Mouse (Mus musculus) liver, postnatal 0 days (tissue): Measurements from ENCODE around the gene Shisa5. TPM values are rescaled to one million over a fixed set of nuclear protein-coding genes. Genes with fewer than 3 reads are reported as not detected.
A peak's percentile ranks its signal among the peaks of the same experiment; 100 is the strongest.

Experiments used
- ATAC-seq: fragments of 200-750 bp; cut with Nextera tagmentation; 2 replicates; pipeline ENCODE4 v1.8.0; 2017; ENCODE audit warnings: mild to moderate bottlenecking, moderate library complexity
- DNase-seq: peaks from one replicate; pipeline ENCODE4 v3.0.0-alpha.2; 2016
- H3K27ac ChIP-seq: fragments of 300-500 bp; sonication (generic); 2 replicates; pipeline ENCODE4 v1.5.1; 2014; ENCODE audit warnings: antibody characterized with exemption, moderate library complexity, mild to moderate bottlenecking, low read depth
- H3K27me3 ChIP-seq: fragments of 300-500 bp; sonication (generic); 2 replicates; pipeline ENCODE4 v1.6.1; 2014; ENCODE audit warnings: low read length, control low read depth, mixed read lengths; ENCODE audit not compliant: insufficient read depth
- H3K36me3 ChIP-seq: fragments of 300-500 bp; sonication (generic); replicated peaks from 2 replicates; pipeline ENCODE4 v1.6.1; 2014; ENCODE audit warnings: mild to moderate bottlenecking, control low read depth, low read length, moderate library complexity, mixed read lengths; ENCODE audit not compliant: insufficient read depth
- H3K4me1 ChIP-seq: fragments of 300-500 bp; sonication (generic); 2 replicates; pipeline ENCODE4 v1.6.1; 2014; ENCODE audit warnings: antibody characterized with exemption, mild to moderate bottlenecking, control low read depth; ENCODE audit not compliant: insufficient read depth
- H3K4me2 ChIP-seq: fragments of 300-500 bp; sonication (generic); 2 replicates; pipeline ENCODE4 v1.6.1; 2014; ENCODE audit warnings: low read depth, mild to moderate bottlenecking, low read length, moderate library complexity, mixed read lengths
- H3K4me3 ChIP-seq: fragments of 300-500 bp; sonication (generic); 2 replicates; pipeline ENCODE4 v1.5.1; 2014; ENCODE audit warnings: low read depth, low read length
- H3K9ac ChIP-seq: fragments of 300-500 bp; sonication (generic); replicated peaks from 2 replicates; pipeline ENCODE4 v1.6.1; 2014; ENCODE audit warnings: mild to moderate bottlenecking, moderate library complexity
- H3K9me3 ChIP-seq: fragments of 300-500 bp; sonication (generic); 2 replicates; pipeline ENCODE4 v1.6.1; 2016; ENCODE audit warnings: mild to moderate bottlenecking, control low read depth, low read length, mixed read lengths
- CTCF ChIP-seq: sonication (generic); IDR thresholded peaks from 2 replicates; pipeline ENCODE4 v1.5.1; 2016; ENCODE audit warnings: antibody characterized with exemption, low read depth
- EP300 ChIP-seq: IDR thresholded peaks from 2 replicates; pipeline ENCODE4 v1.6.1; 2016; ENCODE audit warnings: antibody characterized with exemption, low read depth, mild to moderate bottlenecking
- WGBS: fragments of 180-500 bp; shearing (Covaris S2); extraction: QIAGEN DNeasy Blood & Tissue Kit; methylation state at CpG from one replicate; pipeline ENCODE4 v1.1.7; 2014; ENCODE audit not compliant: insufficient replicate concordance; 5-methylcytosine and 5-hydroxymethylcytosine counted together
- polyA plus RNA-seq: library from polyadenylated mRNA; unstranded; fragments of >200 nt; fragmentation: Nextera tagmentation; extraction: Ambion mirVana; gene quantifications from 2 replicates; pipeline ENCODE4 v1.2.1, GENCODE M21; 2015

Shisa5 gene
- polyA plus RNA-seq, 1 experiment from 2014 or later: 35.0 TPM

GRCm38 (mm10) chr9:109016973-109017604 lies 21.3 kb upstream of the Shisa5 start:
- 14% methylated on average over 11 of the region's 11 CpGs for WGBS
- Histone ChIP-seq H3K27me3 (no peaks in the 10 kb centered on the region), H3K9me3 (no peaks in the 10 kb centered on the region), H3K4me2 (0 out of 2 replicates have a peak overlapping the region, but pooled peaks have one; percentile 24), H3K27ac (no peak overlapping the region), H3K9ac (no peak overlapping the region), H3K36me3 (no peaks in the 10 kb centered on the region; the same call in 1 of the 2 replicates), H3K4me3 (no peak overlapping the region), H3K4me1 (no peaks in the 10 kb centered on the region)
- DNase-seq: no peak
- peak; percentile 72 for ATAC-seq
- TF ChIP-seq CTCF: no peak
- TF ChIP-seq EP300: no peak

DNA sequence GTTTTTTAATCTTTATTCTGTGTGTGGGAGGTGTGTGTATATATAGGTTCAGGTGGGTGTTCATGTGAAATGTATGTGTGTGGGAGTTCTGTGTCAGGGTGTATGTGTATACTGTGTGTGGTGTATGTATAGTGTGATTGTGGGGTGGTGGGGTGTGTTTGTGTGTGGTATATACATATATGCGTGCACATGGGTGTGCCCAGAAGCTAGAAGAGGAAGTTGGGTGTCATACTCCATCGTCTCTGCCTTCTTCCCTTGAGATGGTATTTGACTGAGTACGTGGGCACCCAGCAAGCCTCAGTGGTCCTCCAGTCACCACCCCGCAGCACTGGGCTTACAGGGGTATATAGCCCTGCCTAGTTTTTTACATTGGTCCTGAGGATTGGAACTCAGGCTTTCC lies 16.9 kb upstream of the Shisa5 start:
- H3K36me3 ChIP-seq: no peaks in the 10 kb centered on the region
- WGBS: 45% methylated on average over 4 of the region's 4 CpGs
- H3K4me1 ChIP-seq: no peaks in the 10 kb centered on the region
- ATAC-seq (no peak), DNase-seq (no peak)
- H3K9me3 ChIP-seq: no peaks in the 10 kb centered on the region
- H3K27ac ChIP-seq: 0 out of 2 replicates have a peak overlapping the region, but pooled peaks have one; percentile 34
- H3K27me3 ChIP-seq: no peaks in the 10 kb centered on the region
- no peak for TF ChIP-seq EP300
- TF ChIP-seq CTCF: no peak
- H3K4me2 ChIP-seq: no peak overlapping the region
- no peak overlapping the region for H3K9ac ChIP-seq
- no peak overlapping the region for H3K4me3 ChIP-seq

GRCm38 (mm10) chr9:109022866-109023685 lies 15.3 kb upstream of the Shisa5 start:
- DNase-seq (no peak), ATAC-seq (peak; percentile 44; the same call in 1 of the 2 replicates)
- H3K9me3 ChIP-seq: no peaks in the 10 kb centered on the region
- H3K27ac ChIP-seq: peak overlapping the region; percentile 34
- no peak for TF ChIP-seq CTCF
- no peak for TF ChIP-seq EP300
- H3K9ac ChIP-seq: no peak overlapping the region
- H3K36me3 ChIP-seq: no peaks in the 10 kb centered on the region
- no peaks in the 10 kb centered on the region for H3K27me3 ChIP-seq
- H3K4me2 ChIP-seq: no peak overlapping the region
- WGBS: 57% methylated on average over 17 of the region's 17 CpGs
- no peak overlapping the region for H3K4me3 ChIP-seq
- no peaks in the 10 kb centered on the region for H3K4me1 ChIP-seq

DNA sequence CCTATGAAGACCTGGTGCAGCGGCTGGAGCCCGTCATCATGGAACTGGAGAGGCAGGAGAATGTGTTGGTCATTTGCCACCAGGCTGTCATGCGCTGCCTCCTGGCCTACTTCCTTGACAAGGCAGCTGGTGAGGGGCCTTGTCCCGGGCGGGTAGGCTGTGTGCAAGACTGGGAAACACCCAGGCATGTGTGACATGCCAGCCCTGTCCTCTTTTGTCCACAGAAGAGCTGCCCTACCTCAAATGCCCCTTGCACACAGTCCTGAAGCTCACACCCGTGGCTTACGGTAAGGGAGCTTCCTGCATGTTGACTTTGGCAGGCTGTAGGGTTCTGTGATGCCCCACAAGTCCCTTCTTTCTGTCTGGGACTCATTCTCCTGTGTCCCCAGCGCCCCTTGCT lies 10.8 kb upstream of the Shisa5 start:
- Histone ChIP-seq H3K36me3 (0 out of 2 replicates have a peak, but pooled peaks cover 3% of the 10 kb centered on the region), H3K27ac (no peak overlapping the region), H3K27me3 (no peaks in the 10 kb centered on the region), H3K4me3 (no peak overlapping the region), H3K4me2 (no peak overlapping the region), H3K9ac (no peak overlapping the region), H3K4me1 (no peaks in the 10 kb centered on the region), H3K9me3 (no peaks in the 10 kb centered on the region)
- no peak for TF ChIP-seq CTCF
- no peak for TF ChIP-seq EP300
- DNase-seq (no peak), ATAC-seq (peak; percentile 70)
- WGBS: 66% methylated on average over 8 of the region's 8 CpGs

GRCm38 (mm10) chr9:109028421-109028820 lies 9.9 kb upstream of the Shisa5 start:
- DNase-seq (no peak), ATAC-seq (no peak)
- Histone ChIP-seq H3K4me3 (no peak overlapping the region), H3K4me1 (no peaks in the 10 kb centered on the region), H3K27me3 (no peaks in the 10 kb centered on the region), H3K36me3 (0 out of 2 replicates have a peak, but pooled peaks cover 3% of the 10 kb centered on the region), H3K27ac (no peak overlapping the region), H3K4me2 (no peak overlapping the region), H3K9me3 (no peaks in the 10 kb centered on the region), H3K9ac (no peak overlapping the region)
- 89% methylated on average over 3 of the region's 3 CpGs for WGBS
- TF ChIP-seq EP300: no peak
- TF ChIP-seq CTCF: no peak

DNA sequence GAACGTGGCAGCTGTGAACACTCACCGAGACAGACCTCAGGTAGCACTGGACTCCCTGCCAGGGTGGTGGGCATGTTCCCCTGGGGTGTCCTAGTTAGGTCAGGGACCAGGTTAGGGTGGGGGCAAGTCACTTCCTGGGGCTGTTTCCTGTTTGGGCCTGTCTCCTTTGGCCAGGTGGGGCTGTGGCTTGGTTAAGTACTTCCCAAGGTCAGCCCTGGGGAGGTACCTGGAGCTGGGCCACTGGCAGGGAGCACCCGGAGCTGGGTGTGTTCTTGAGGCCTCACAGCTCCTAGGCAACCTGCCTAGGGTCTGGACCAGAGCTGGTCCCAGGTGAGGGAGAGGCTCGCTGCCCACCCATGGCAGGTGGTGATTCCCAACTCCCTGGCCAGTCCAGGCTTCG lies 9.4 kb upstream of the Shisa5 start:
- H3K9ac ChIP-seq: no peak overlapping the region
- ATAC-seq (no peak), DNase-seq (no peak)
- no peak overlapping the region for H3K27ac ChIP-seq
- 68% methylated on average over 5 of the region's 5 CpGs for WGBS
- H3K36me3 ChIP-seq: 0 out of 2 replicates have a peak, but pooled peaks cover 3% of the 10 kb centered on the region
- no peaks in the 10 kb centered on the region for H3K9me3 ChIP-seq
- no peak overlapping the region for H3K4me2 ChIP-seq
- no peaks in the 10 kb centered on the region for H3K4me1 ChIP-seq
- no peak overlapping the region for H3K4me3 ChIP-seq
- H3K27me3 ChIP-seq: no peaks in the 10 kb centered on the region
- TF ChIP-seq EP300 (no peak), CTCF (no peak)
